Mouse (Mus musculus) midbrain, embryonic 11.5 days (tissue): ENCODE data around the gene 4930469K13Rik. TPM values are rescaled to one million over a fixed set of nuclear protein-coding genes. Genes with fewer than 3 reads are reported as not detected.
A peak's percentile ranks its signal among the peaks of the same experiment; 100 is the strongest.

Experiments used
- ATAC-seq: fragments of 200-750 bp; cut with Nextera tagmentation; 2 replicates; pipeline ENCODE4 v1.8.0; 2017; ENCODE audit warnings: moderate TSS enrichment, moderate library complexity; ENCODE audit not compliant: low FRiP score
- DNase-seq: peaks from one replicate; pipeline ENCODE4 v3.0.0; 2015; ENCODE audit warnings: low spot score; ENCODE audit errors: missing footprints
- H3K27ac ChIP-seq: fragments of 300-500 bp; sonication (generic); 2 replicates; pipeline ENCODE4 v1.5.1; 2014; ENCODE audit warnings: low read depth, low read length
- H3K27me3 ChIP-seq: fragments of 300-500 bp; sonication (generic); 2 replicates; pipeline ENCODE4 v1.6.1; 2014; ENCODE audit warnings: mild to moderate bottlenecking, low read length, moderate library complexity, mixed read lengths; ENCODE audit not compliant: control insufficient read depth, insufficient read depth
- H3K36me3 ChIP-seq: fragments of 300-500 bp; sonication (generic); 2 replicates; pipeline ENCODE4 v1.6.1; 2014; ENCODE audit warnings: mild to moderate bottlenecking, low read length, moderate library complexity, mixed read lengths; ENCODE audit not compliant: control insufficient read depth, insufficient read depth
- H3K4me1 ChIP-seq: fragments of 300-500 bp; sonication (generic); 2 replicates; pipeline ENCODE4 v1.6.1; 2014; ENCODE audit warnings: low read length; ENCODE audit not compliant: control insufficient read depth, insufficient read depth
- H3K4me2 ChIP-seq: fragments of 300-500 bp; sonication (generic); 2 replicates; pipeline ENCODE4 v1.6.1; 2014; ENCODE audit warnings: mild to moderate bottlenecking, moderate library complexity
- H3K4me3 ChIP-seq: fragments of 300-500 bp; sonication (generic); 2 replicates; pipeline ENCODE4 v1.5.1; 2014; ENCODE audit warnings: low read depth, low read length
- H3K9ac ChIP-seq: fragments of 300-500 bp; sonication (generic); 2 replicates; pipeline ENCODE4 v1.6.1; 2014; ENCODE audit warnings: low read length
- H3K9me3 ChIP-seq: fragments of 300-500 bp; sonication (generic); 2 replicates; pipeline ENCODE4 v1.6.1; 2016; ENCODE audit warnings: low read length; ENCODE audit not compliant: control insufficient read depth
- WGBS: fragments of 180-500 bp; shearing (Covaris S2); extraction: QIAGEN DNeasy Blood & Tissue Kit; methylation state at CpG from one replicate; pipeline ENCODE4 v1.1.7; 2014; 5-methylcytosine and 5-hydroxymethylcytosine counted together
- polyA plus RNA-seq: library from polyadenylated mRNA; unstranded; fragments of >200 nt; fragmentation: Nextera tagmentation; extraction: Ambion mirVana; gene quantifications from 2 replicates; pipeline ENCODE4 v1.2.1, GENCODE M21; 2014

The 4930469K13Rik gene
- polyA plus RNA-seq, 1 experiment from 2014 or later, result not detected

DNA sequence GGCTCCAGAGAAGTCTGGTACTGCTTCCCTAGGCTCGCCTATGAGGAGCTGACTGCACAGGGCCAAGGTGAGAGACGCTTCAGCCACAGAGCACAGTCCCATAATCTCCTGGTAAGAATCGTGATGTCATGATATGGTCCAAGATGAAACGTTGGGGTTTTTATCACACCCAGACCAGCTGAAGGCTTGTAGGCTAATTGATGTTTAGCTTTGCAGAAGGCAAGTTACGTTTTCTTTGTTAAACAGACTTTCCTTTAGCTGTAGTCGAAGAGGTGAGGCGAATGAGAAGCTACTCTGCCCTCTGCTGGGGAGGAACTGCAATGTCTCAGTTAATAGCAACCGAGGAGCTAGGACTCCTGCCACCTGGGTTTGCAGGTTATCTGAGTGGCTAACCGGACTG is 89.7 kb downstream of the 4930469K13Rik start:
- WGBS, result 59% methylated on average over 9 of the region's 9 CpGs
- ATAC-seq, result no peak
- Histone ChIP-seq H3K36me3 (no peaks in the 10 kb centered on the region), H3K4me1 (no peaks in the 10 kb centered on the region), H3K4me3 (no peak overlapping the region), H3K9ac (no peak overlapping the region), H3K27me3 (no peaks in the 10 kb centered on the region), H3K4me2 (no peak overlapping the region), H3K9me3 (no peaks in the 10 kb centered on the region), H3K27ac (no peak overlapping the region)
- DNase-seq, result peak; percentile 90

DNA sequence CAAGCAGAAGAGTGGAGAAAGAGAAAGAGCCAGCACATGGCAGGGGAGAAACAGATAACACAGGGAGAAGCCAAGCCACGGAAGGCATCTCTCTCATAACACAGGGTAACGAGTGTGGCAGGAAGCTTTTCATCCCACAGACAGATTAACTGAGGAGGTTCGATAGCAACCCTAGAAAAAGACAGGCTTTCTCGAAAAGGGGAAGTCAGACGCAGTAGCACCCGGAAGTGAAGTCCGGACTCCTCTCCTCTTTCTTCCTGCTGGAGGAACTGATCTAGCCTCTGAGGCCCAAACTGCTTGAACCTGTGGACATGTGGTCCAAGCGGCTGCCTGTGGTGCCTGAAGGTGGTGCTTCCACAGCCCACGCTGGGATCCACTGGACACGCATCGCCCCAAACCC is 90.1 kb downstream of the 4930469K13Rik start:
- H3K4me2 ChIP-seq, result no peak overlapping the region
- no peaks in the 10 kb centered on the region for H3K27me3 ChIP-seq
- H3K4me3 ChIP-seq, result no peak overlapping the region
- no peaks in the 10 kb centered on the region for H3K9me3 ChIP-seq
- no peak overlapping the region for H3K27ac ChIP-seq
- 85% methylated on average over 11 of the region's 11 CpGs for whole genome bisulfite sequencing
- ATAC-seq, result no peak
- no peak overlapping the region for H3K9ac ChIP-seq
- no peaks in the 10 kb centered on the region for H3K4me1 ChIP-seq
- no peak for DNase-seq
- no peaks in the 10 kb centered on the region for H3K36me3 ChIP-seq

DNA sequence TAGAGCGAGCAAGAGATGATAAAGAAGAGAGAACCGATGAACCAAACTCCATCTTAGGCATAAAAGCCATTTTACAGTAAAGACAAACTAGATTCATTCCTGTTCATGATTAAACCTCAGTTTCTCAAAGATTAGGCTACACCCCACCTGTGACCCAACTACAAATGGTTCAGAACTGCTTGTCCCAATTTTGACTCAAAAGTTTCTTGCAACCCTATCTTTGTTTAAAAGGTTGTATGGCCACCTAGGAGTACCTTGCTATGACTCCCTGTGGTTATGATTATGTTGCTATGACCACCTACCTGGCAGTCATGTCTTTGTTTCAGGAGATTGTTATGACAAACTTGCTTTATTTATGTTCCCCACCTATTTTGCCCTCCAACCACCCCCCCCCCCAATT is 90.7 kb downstream of the 4930469K13Rik start:
- 93% methylated on average over 2 of the region's 2 CpGs for WGBS
- Histone ChIP-seq H3K4me3 (no peak overlapping the region), H3K36me3 (no peaks in the 10 kb centered on the region), H3K27me3 (no peaks in the 10 kb centered on the region), H3K4me2 (no peak overlapping the region), H3K4me1 (no peaks in the 10 kb centered on the region), H3K9ac (no peak overlapping the region), H3K27ac (no peak overlapping the region), H3K9me3 (no peaks in the 10 kb centered on the region)
- DNase-seq, result no peak
- no peak for ATAC-seq

DNA sequence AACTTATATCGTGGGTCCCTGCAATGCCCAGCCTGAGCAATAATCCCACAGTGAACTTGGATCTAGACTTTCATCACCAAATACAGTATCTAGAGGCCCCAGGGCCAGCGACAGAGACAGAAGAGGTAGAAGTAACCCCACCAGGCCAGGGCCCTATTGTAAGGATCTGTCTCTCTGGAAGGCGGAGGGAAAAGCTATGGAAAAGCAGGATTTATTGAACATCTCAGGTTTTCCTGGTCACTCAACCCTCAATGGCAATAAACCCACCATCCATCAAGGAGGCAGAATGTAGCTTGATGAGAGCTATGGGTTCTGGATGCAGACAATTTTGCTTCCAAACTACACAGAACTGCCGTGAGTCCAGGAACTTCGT is 95.8 kb downstream of the 4930469K13Rik start:
- Histone ChIP-seq H3K4me2 (no peak overlapping the region), H3K27me3 (no peaks in the 10 kb centered on the region), H3K9me3 (no peaks in the 10 kb centered on the region), H3K4me3 (no peak overlapping the region), H3K4me1 (no peaks in the 10 kb centered on the region), H3K36me3 (no peaks in the 10 kb centered on the region), H3K9ac (no peak overlapping the region), H3K27ac (no peak overlapping the region)
- ATAC-seq, result no peak
- no peak for DNase-seq
- WGBS, result 81% methylated on average over 5 of the region's 5 CpGs

DNA sequence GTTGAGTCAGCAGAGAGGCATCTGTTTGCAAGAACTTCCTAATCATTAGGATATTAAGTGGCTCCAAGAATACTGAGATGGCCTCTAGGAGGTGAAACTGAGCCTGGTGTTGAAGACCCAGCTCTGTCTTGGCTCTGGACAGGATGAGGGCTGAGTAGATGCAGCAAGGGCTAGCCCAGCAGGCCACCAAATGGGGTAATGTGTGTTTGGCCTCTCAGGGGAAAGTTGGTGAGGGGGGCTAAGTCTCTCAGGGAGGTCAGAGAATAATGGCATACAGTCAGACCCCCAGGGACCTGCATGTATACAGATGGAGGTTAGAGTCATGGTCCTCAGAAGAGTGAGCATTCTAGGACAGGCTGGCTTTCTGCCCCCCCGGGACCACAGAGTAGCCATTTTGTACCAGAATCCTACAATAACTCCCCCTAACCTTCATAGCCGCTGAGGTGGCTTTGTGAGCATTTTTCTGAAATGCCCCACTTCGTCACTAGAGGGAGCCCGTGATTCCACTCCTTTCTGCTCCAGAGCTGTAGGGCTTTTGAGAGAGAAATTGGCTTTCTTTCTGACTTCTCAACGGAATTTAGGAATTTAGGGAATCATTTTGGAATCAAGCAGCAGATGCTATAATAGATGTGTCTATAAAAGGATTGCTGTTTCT is 96.3 kb downstream of the 4930469K13Rik start:
- no peak overlapping the region for H3K4me3 ChIP-seq
- no peak overlapping the region for H3K9ac ChIP-seq
- no peak overlapping the region for H3K4me2 ChIP-seq
- no peak overlapping the region for H3K27ac ChIP-seq
- no peaks in the 10 kb centered on the region for H3K27me3 ChIP-seq
- H3K36me3 ChIP-seq, result no peaks in the 10 kb centered on the region
- 13% methylated on average over 5 of the region's 5 CpGs for WGBS
- H3K9me3 ChIP-seq, result no peaks in the 10 kb centered on the region
- H3K4me1 ChIP-seq, result no peaks in the 10 kb centered on the region
- ATAC-seq (no peak), DNase-seq (peak; percentile 92)

DNA sequence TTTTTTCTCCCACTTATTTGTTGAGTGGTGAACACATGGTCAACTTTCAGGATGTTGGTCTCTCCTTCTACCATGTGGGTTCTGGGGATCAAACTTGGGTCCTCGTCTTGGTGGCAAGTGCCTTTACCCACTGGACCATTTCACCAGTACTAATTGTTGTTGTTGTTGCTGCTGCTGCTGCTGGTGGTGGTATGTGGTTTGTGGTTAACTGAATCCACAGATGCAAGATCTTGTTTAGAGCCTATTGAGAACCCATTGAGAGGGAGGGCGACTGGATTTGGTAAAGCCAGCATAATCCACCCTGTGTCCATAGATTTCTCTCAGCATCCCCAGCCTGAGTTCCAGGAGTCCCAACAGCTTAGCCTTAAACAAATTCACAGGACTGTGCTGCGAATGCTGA is 97.9 kb downstream of the 4930469K13Rik start:
- H3K4me2 ChIP-seq, result no peak overlapping the region
- ATAC-seq, result no peak
- DNase-seq, result no peak

DNA sequence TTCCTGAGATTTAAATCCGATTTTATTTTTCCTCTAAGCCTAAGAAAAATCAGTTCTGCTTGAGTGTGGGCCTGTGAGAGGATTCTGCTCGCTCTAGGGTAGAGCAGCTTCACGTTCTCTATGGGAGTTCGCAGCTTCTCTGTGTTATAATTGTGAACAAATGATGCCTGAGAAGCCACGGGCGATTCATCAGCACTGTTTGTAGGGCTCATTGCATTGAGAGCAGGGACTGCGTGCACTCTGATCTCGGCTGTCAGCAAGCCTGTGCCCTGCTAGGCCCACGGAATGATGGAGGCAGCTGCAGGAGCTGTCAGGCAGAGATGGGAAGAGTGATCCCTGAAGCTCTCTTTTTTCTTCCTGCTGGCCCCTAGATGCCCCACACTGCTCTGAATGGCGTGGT is 100.1 kb downstream of the 4930469K13Rik start:
- Histone ChIP-seq H3K9me3 (no peaks in the 10 kb centered on the region), H3K27me3 (no peaks in the 10 kb centered on the region), H3K9ac (no peak overlapping the region), H3K4me3 (no peak overlapping the region), H3K4me1 (no peaks in the 10 kb centered on the region), H3K27ac (no peak overlapping the region), H3K36me3 (no peaks in the 10 kb centered on the region), H3K4me2 (no peak overlapping the region)
- WGBS, result 63% methylated on average over 10 of the region's 10 CpGs
- DNase-seq (no peak), ATAC-seq (no peak)

More for the DNA sequence above, 97.9 kb downstream of the 4930469K13Rik start:
- Histone ChIP-seq H3K36me3 (no peaks in the 10 kb centered on the region), H3K27me3 (no peaks in the 10 kb centered on the region), H3K27ac (no peak overlapping the region), H3K4me1 (no peaks in the 10 kb centered on the region), H3K4me3 (no peak overlapping the region), H3K9ac (no peak overlapping the region), H3K9me3 (no peaks in the 10 kb centered on the region)
- 70% methylated on average over 3 of the region's 3 CpGs for WGBS

DNA sequence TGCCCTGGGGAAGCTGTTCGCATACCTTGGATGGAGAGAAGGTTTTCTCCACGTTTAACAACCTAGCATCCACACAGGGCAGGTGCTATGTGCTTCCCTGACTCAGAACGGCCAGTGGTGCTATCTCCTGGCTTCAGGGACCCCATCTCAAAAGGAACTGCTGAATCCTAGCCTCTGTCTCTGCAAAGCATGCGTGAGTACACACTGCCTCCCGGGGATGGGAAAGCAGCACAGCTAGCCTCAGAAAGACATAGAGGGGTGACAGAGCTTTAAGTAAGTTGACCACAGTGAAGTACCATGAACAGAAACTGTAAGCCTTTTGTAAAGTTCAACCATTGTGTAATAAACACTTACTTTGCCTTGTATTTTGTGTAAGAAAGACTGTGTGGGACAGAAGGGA is 104.9 kb downstream of the 4930469K13Rik start:
- Histone ChIP-seq H3K9me3 (no peaks in the 10 kb centered on the region), H3K4me2 (no peak overlapping the region), H3K36me3 (no peaks in the 10 kb centered on the region), H3K27me3 (no peaks in the 10 kb centered on the region), H3K9ac (no peak overlapping the region), H3K4me1 (0 out of 2 replicates have a peak, but pooled peaks cover 2% of the 10 kb centered on the region), H3K4me3 (no peak overlapping the region), H3K27ac (no peak overlapping the region)
- ATAC-seq, result no peak
- DNase-seq, result no peak
- 70% methylated on average over 5 of the region's 5 CpGs for WGBS

DNA sequence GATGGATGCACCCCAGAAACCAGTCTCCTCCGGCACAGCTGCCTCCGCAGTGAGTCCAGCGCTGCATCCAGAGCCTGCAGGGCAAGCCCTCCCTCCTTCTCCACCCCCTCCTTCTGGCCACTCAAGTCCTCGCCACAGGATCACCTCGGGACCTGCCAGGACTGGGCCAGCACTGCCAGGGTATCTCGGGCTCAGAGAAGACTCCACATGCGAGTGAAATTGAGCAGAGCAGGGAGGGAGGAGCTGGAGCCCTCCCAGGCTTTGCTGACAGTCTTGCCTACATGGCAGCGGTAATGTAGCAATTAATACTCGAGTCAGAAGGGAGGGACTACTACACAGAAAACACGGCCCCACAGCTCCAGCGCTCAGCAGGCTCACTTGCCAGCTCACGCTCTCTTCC is 105.4 kb downstream of the 4930469K13Rik start, which contains the start of gene Kcnip1:
Kcnip1 (minus strand) TSS at position 215 of the 400 bp plus-strand sequence.
- H3K27me3 ChIP-seq, result no peaks in the 10 kb centered on the region
- no peak within 1 kb of the TSS for H3K9ac ChIP-seq
- H3K9me3 ChIP-seq, result no peaks in the 10 kb centered on the region
- H3K4me3 ChIP-seq, result no peak within 1 kb of the TSS
- no peak within 1 kb of the TSS for H3K27ac ChIP-seq
- ATAC-seq, result peak; percentile 27; the same call in 1 of the 2 replicates
- WGBS, result 30% methylated on average over 12 of the region's 12 CpGs
- no peaks in the 10 kb centered on the region for H3K36me3 ChIP-seq
- 0 out of 2 replicates have a peak, but pooled peaks cover 2% of the 10 kb centered on the region for H3K4me1 ChIP-seq
- DNase-seq, result no peak
- 0 out of 2 replicates have a peak within 1 kb of the TSS, but pooled peaks have one; percentile 6 for H3K4me2 ChIP-seq
